Mouse (Mus musculus) spleen, postnatal 10 days (tissue): ENCODE measurements around the gene Cpa2.
A peak's percentile ranks its signal among the peaks of the same experiment; 100 is the strongest.

Experiments used
- DNase-seq, 2 experiments: peaks; one replicate each; pipeline ENCODE4 v3.0.0; 2021 to 2022; ENCODE audit warnings: low spot score in 2 of 2

The Cpa2 gene

DNA sequence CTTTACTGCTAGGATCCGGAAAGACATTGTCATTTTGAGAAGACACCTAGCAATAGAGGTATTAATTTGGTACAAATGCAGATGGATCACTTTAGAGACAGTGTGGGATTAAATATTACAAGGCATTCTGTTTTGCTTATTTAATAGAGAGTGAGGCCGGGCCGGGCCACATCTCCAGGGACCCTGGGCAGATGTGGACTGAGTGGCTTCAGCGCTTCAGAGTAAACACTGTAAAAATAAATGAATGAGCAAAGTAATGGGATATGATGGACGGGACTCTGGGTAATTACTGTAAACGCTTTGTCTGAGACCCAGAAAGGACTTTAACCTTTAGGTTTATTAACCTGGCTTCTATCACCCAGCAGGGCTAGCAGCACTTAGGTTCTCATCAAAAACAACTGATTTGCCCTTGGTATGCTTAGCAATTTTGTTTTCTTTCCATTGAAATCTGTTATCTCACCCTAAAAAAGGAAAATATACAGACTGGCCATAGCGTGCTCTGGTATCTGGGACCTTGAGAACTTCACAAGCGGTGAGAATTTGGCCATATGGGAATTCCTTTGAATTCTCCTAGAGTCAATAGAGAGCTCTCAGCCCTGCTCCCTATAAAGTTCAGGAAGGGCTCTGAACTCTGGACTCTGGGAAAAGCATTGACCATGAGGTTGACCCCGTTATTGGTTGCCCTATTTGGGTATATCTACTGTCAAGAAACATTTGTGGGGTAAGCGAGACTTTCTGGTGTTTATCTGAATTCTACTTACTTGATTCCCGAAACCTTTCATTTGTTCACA lies at the start of gene Cpa2:
Gene Cpa2 (plus strand): TSS at position 574 of the 791 bp plus-strand sequence.
- DNase-seq: no peak

DNA sequence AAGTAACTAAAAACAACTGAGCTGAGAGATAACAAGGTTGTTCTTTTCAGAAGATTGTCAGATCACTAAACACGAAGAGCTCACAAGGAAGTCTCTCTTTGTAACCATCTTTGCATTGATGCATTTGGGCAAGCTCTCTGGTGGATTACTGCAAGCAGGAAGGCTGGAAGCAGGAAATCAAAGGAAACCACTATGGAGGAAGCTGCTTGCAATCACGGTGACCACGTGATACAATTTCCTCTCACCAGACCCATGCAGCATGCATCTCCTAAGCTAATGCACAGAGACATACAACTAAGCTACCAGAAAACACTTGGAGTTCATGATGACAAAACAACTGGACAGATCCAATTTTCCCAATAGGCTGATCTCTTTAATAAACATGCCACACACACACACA lies 42.3 kb upstream of the Cpa2 start:
- DNase-seq: no peak

DNA sequence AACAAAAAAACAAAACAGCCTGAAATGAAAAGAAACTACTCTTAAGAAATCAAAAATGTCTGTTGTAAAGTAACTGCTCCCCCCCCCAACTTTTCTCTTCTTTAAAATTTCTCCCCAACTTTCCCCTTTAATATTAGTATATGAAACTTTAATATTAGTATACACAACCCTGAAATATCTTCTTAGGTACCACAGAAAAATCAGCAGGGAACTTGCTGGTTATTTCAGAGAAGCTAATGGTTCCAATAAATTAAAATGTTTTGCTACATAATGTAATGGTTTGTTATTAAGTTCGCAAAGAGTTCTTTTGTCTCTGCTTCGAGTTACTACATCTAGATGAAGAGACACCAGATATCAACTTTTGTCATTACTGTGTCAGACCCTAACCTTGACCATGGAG lies 32.6 kb upstream of the Cpa2 start:
- DNase-seq: no peak

DNA sequence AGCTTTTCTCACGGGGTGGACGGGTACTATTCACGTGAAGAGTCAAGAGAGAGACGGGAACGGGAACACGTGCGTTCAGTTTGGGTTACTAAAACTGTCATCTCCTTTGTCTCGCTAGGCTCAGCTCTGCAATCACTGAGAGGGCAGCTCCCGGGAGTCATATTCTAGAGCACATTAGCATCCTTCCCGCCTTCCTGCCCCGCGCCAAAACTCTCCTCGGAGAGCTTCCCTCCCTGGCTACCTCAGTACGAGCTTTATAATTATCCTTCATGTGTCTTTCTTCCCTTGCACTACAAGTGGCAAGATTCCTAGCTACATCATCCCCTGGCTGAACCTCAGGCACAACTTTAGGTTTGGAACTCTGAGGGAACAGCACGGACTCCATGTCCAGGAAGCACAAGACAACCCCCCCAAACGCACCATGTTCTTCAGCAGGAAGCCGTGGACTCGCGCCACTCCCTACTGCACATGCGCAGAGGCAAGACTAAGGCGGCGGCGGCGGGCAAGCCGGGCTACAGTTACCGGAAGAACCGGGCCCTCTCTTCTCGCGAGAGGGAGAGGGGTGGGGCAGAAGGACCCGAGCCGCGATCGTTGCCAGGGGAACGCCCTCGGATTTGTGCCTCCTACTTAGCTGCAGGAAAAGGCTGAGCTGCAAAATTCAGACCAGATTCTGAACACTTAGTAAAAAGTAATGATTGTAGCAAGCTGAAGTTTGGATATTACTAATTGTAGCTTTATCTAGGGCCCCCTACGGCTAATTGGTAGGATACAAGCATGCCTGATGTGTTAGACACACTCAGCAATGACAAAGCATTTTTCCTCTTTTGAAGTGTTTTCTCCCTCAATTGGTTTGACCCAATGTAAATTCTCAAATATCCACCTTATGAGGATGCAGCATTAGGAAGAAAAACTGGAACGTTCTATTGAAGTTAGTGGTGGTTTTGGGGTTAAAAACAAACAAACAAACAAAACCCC lies 31.8 kb upstream of the Cpa2 start, which contains the start of the genes Tmem209 and Ssmem1:
Gene Tmem209 (minus strand): TSS at position 519 of the 975 bp plus-strand sequence.
Gene Ssmem1 (plus strand): TSS at position 585 of the 975 bp plus-strand sequence.
- DNase-seq: peak; percentile 95 to 99

DNA sequence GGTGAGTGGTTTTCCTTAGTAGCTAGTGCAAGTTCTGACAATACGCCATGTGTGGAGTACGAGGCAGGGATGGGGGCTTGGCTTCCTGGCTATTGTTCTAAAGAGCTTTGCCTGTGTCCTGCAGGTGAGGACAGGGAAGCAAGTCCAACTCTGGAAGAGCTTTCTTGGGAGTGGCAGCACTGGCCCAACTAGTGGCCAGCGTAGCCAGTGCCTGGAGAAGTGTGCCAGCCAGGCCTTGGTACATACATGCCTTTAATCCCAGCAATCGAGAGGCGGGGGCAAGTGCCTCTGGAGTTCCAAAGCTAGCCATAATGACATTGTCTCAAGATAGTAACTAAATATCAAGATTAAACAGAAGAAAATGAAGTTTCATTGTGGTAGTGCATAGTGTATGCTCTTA lies 31.1 kb upstream of the Cpa2 start:
- DNase-seq: peak; percentile 20 to 27

DNA sequence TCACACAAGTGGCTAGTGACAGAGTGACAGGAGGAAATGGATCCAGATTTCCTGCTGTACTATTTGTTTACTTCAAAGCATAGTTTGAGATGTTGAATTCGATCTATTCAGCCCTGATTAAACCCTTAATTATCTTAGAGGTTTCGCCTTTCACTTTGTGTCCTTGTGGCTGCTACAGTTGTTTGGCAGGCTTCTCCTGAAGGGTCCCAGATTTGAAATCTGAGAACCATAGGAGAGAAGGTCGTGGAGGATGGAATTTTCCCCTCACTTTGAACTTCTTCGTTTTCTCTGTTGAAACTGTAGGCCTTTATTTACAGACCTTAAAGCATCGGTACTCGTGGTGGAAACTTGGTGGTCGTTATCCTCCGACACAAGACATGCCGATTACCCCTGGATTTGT lies 27.1 kb upstream of the Cpa2 start:
- no peak for DNase-seq

DNA sequence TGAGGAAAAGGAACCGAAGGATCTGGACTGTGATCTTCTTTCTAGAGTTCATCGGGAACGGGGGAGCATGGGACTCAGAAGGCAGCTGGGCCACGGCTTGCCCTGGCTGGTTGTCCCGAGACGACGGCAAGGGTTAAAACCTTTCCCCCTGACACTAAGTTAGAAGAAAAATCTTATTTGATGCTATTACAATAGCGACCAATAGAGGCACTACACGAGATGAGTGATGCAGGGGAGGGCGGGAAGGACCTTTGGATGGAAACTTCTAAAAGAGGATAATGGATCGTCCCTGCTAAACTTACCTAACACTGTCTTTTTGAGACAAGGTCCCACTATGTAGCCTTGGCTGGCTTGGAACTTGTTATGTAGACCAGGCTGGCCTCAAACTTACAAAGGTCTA lies 21.0 kb upstream of the Cpa2 start:
- no peak for DNase-seq

DNA sequence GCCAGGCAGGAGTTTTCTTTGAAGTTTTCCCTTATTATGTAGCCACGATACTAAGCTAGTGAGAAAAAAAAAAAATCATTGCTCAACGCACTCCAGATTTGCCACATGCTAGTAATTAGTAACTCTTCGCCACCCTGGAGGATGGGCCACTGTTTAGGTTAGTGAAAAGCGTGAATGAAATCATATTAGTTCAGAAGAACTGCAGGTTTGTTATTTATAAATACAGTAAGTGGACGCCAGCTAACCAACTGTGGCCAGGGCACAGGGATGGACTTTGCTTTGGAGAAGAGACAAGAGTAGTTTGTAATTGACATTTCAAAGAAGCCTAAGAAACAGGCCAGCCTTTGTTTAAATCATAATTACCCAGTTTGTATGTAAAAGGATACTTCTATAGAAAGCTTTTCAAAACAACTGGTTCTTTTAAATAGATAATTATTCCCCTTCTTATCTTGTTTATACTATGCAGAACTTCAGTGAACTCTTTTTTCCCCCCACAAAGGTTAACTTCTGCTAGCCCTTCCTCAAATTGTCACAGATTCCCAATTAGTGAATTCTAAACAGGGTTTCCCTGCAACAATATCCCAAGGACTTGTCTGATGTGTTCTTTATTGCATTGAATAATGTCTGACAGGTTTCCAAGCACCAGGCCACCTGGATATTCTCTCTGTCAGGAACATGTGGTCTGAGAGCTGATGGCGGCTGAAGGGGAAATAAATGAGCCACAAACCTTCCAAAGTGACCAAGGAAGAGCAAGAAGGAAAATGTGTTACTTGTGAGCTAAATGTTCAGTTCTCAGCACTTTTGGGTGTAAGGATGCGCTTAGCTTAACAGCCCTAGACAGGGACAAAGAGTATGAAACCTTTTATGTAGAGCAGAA lies 15.7 kb upstream of the Cpa2 start:
- no peak for DNase-seq

DNA sequence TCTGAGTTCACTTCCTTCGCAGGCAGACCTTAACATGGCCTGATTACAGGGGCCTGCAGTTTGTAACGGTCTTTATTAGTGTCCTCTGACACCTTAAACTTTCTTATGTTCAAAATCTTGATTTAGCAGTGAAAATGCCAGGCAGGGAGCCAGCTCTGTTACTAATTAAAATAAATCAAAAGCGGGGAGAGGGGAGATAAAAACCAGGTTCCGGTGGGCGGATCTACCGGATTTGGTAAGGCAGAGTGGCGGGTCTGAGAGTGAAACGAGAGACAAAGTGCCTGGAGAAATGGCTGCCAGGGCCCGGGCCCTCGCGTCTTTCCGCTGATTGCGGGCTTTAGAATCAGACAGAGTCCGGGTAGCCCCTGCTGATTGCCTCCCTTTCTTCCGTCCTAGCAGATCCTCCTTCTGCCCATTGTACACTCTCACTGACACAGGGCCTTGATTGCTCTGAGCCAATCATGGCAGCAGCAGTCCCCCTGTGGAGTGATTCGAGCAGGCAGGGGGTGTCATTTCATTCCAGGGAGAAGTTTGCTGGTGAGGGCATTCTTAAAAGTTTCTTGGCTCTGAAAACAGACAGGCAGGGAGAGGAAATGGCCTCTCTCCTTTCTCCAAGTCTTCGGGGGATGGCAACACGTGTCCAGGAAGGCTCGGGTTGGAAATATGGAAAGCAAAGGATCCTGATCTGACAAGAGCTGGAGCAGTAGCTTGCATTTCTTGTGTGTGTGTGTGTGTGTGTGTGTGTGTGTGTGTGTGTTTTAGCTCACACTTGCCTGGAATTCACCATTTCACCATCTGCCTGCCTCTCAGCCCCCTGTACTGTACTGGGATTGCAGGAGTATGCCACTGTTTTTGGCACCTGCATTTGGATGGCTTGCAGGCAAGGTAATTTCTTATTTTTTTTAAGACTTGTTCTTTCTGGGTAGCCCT lies 14.5 kb upstream of the Cpa2 start:
- no peak for DNase-seq

DNA sequence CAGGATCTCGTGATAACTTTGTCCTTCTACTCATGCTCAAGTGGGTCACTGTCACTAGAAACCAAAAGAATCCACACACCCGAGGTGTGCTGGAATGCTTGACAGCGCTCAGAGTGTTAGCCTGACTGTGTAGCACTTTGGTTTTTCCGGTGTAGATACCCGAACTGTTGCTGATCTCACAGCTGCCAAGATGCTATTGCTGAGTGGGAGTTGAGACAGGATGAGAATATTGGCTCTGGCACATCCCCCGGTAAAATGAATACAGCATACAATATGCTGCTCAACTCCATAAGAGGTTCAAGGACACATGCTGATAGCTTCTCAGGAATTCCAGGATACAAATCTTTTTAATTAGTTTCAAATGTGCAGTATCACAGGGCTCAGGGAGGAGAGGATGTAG lies 12.6 kb upstream of the Cpa2 start:
- DNase-seq: no peak

DNA sequence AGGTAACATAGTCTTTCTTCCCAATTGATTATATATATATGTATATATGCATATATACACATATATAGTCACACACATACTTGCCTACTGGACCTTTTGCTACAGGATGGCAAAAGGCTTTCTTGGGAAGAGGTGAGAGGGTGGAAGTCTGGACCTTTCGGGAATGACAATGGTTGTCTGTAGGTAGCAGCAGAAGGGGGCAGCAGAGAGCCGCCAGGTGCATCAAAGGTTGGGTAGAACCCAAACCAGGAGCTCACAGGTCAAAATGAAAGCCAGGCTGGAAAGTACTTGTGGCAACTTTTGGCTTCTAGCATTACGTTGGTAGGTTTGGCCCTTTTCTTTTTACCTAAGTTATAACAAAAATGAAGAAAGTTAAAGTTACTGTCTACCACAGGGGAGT lies 6.0 kb upstream of the Cpa2 start:
- DNase-seq: peak in 1 of 2 experiments; percentile 41

DNA sequence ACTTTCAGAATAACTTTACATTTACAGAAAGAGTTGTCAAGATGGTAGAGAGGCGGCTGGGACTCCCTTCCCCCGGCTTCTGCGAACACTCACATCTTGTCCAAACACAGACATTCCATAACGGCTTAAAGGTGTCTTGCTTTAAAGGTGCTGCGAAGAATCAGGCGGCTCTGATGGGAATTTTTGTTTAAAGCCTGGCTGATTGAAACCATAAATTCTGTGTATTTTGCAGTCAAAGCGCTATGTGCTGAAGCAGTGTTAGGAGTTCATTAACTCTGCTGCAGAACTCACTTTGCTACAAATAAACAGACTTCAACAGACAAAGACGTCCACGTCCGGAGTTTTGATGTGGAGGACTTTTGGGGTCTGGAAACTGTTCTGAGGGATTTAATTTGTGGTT lies 3.1 kb upstream of the Cpa2 start:
- DNase-seq: no peak

DNA sequence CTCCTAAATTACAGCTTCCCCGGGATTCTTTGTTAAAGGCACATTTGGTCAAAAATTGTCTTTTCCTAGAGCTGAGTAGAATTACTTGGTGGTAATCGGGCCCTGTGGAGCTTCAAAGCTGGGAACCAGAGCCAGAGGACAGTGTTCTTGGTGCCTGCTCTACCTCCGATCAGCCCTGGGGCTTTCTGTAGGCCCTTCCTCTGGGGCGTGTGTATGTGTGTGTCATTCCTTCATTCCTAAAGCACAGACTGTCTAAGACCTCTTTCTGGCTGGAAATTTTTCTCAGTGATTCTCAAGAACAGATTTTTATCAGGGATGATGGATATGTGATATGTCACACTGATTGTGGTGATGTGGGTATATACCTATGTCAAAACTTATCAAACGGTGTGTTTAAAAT lies 2.6 kb upstream of the Cpa2 start:
- DNase-seq: no peak

DNA sequence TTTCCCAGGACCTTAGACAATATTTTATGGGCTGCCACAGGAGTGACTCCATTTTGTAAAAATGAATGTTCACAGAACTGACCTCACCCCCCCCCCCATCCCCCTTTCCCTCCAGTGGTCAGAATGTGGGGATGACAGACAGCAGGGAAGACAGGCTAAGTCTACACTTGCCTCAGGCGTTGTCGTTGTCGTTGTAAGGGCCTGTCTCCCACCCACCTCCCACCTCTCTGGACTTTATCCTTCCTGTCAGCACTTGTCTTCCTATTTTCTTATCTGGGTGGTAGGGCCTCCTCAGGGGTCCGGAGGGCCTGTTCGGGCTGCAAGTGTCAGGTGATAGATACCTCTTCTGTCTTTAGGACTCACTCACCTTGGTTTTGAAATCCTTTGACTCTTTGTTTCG lies 895 bp downstream of the Cpa2 start:
- no peak for DNase-seq

DNA sequence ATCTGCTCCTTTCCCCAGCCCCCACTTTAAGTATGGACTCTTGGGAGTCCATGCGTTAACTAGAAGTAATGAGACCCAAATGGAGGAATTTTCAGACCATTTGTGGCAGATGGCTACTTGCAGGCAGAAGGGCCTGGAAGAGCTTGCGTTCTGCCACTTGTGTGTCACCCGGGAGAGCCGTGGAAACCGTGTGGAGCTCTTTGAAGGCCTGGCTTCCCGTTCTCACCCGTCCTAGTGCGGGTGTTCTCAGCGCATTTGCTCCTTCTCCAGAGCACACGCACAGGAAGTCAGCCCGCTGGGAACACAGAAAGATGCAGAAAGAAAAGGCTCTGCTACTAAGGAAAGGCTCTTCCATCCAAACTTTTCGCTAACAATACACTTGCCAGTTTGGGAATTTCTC lies 1.7 kb downstream of the Cpa2 start:
- DNase-seq: no peak

DNA sequence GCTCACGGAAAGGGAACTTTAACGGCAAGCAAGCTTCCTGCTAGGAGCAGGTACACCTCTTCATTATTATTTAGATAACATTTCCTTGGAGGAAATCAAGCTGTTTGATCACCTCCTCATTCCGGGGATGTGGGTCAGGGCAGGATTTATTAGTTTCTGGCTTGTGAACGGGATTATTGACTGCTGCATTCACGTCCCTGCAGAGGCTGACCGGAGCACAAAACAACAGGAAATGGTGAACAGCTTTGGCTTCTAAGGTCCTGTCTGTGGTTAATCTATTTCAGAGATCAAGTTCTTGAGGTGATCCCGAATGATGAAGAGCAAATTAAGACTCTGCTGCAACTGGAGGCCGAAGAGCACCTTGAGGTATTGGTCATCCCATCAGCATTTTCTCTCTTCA lies 2.5 kb downstream of the Cpa2 start:
- DNase-seq: no peak

DNA sequence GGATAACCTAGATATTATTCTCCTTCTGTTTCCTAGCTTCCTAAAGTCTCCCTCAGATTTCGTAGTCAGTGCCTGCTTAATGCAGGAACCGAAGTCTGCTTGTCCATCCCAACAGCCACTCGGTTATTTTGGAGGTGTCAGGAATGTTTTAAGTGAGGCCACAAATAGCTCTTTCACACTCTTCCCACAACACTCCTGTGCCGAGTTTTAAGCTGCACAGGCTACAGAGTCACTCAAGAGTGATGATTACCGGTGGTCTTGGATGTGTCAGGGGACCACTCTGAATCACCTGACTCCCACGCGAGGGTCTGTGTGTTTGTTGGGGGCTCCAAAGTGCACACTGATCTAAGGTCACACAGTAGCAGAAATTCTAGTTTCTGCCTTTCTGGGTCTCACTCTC lies 4.3 kb downstream of the Cpa2 start:
- DNase-seq: no peak

DNA sequence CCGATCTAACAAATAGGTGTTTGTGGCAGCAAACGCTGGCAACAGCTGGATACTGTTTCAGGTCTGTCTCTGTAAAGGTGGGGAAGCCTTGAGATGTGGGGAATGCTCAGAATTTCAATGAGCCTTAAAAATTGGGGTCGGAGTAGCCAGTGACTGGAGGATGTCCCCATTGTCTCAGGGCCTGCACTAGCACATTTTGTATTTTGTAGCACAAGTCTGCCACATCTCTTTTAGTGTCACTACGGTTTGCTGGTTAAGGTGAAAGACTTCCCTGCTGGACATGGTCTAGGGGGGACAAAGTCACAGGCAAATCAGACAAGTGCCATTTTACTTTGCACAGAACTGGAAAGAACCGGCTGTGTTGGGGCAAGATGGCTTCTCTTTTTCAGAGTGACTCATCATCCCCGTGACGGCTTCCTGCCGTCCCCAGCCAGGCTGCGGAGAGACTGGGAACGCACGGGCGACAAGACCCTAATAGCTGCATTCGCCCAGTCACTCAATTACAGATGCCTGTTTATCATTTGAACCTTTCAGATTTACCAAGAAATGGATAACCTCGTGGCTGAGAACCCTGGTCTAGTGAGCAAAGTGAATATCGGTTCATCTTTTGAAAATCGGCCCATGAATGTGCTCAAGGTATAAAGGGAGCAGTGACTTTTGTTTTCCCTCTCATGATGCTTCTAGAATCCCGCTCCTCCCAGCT lies 5.3 kb downstream of the Cpa2 start:
- DNase-seq: no peak

DNA sequence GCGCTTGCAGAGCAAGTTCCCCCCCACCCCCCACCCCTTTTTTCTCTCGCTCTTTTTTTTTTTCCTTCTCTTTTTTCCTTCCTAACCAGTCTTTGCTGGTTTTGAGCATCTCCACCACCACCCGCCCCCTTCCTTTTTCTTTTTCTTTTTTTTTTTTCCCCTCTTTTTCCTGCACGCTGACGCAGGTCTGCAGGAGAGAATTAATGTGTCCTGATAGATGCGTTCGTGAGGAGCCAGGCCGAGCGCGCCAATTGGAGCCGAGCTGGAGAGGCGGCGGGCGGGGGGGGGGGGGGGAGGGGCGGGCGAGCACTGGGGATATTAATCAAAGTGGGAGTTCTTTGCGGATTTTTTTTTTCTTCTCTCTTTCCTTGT lies 5.9 kb downstream of the Cpa2 start:
- DNase-seq: no peak
